ENCODE assay signal across 26 mouse cellular contexts in genomic region chr12:8869190-8869589, GRCm38 (mm10).
"Had no signal": no experiment of that assay in that cellular context is flagged by ENCODE, and none has a peak within 500 bp of the region (broad histone marks: within the 10 kb centered on the region; RNA-seq: fewer than 3 reads in every experiment).

No protein-coding gene starts in this region.

- H3K4me1 ChIP-seq: hindbrain, embryonic 12.5 days; hindbrain, embryonic 13.5 days; hindbrain, embryonic 15.5 days had no signal

- DNase-seq: heart, postnatal 10 days; heart, postnatal 14 days; heart, postnatal 36 days; heart, postnatal 4 days; kidney, adult 18-20 months; kidney, adult 8-10 months; kidney, adult 9 months; kidney, postnatal 10 days; kidney, postnatal 14 days; kidney, postnatal 4 days; layer of hippocampus, adult 9-11 months; layer of hippocampus, postnatal 36 days had no signal

- H3K27me3 ChIP-seq: heart, embryonic 12.5 days; heart, embryonic 13.5 days; heart, embryonic 15.5 days; hindbrain, embryonic 12.5 days; hindbrain, embryonic 13.5 days; hindbrain, embryonic 15.5 days; intestine, embryonic 15.5 days; kidney, embryonic 15.5 days had no signal

- H3K36me3 ChIP-seq: heart, embryonic 12.5 days; heart, embryonic 13.5 days; heart, embryonic 15.5 days; hindbrain, embryonic 10.5 days; hindbrain, embryonic 12.5 days; hindbrain, embryonic 13.5 days; hindbrain, embryonic 15.5 days; intestine, embryonic 15.5 days; kidney, embryonic 15.5 days had no signal

- H3K27ac ChIP-seq: heart, embryonic 13.5 days; heart, embryonic 15.5 days; hindbrain, embryonic 10.5 days; hindbrain, embryonic 12.5 days; hindbrain, embryonic 13.5 days; hindbrain, embryonic 14.5 days; hindbrain, embryonic 15.5 days; hindbrain, postnatal 0 days; intestine, embryonic 15.5 days; kidney, embryonic 15.5 days; kidney, postnatal 0 days; layer of hippocampus, adult 2 months; left cerebral cortex, adult 2 months had no signal

- H3K9ac ChIP-seq: heart, embryonic 12.5 days; heart, embryonic 13.5 days; heart, embryonic 15.5 days; hindbrain, embryonic 12.5 days; hindbrain, embryonic 13.5 days; hindbrain, embryonic 14.5 days; hindbrain, embryonic 15.5 days; intestine, embryonic 15.5 days; kidney, embryonic 15.5 days had no signal

- H3K4me3 ChIP-seq: heart, embryonic 12.5 days; heart, embryonic 13.5 days; heart, embryonic 15.5 days; hindbrain, embryonic 10.5 days; hindbrain, embryonic 12.5 days; hindbrain, embryonic 13.5 days; hindbrain, embryonic 15.5 days; intestine, embryonic 15.5 days; kidney, embryonic 15.5 days; layer of hippocampus, adult 2 months; left cerebral cortex, adult 2 months had no signal

- H3K9me3 ChIP-seq: heart, embryonic 12.5 days; heart, embryonic 13.5 days; heart, embryonic 15.5 days; hindbrain, embryonic 10.5 days; hindbrain, embryonic 12.5 days; hindbrain, embryonic 13.5 days; hindbrain, embryonic 15.5 days; intestine, embryonic 15.5 days; kidney, embryonic 15.5 days had no signal
